Mouse (Mus musculus) liver, embryonic 11.5 days (tissue): ENCODE data around the gene Doc2g. TPM values are rescaled to one million over a fixed set of nuclear protein-coding genes. Genes with fewer than 3 reads are reported as not detected.
"Not testable (repeated sequence)": the region's sequence is repeated elsewhere in the genome, so short reads cannot be mapped to it uniquely, and the experiment has no call there.

Source experiments
- ATAC-seq: fragments of 200-750 bp; cut with Nextera tagmentation; replicated peaks from 2 replicates; pipeline ENCODE4 v1.8.0; 2017; ENCODE audit warnings: moderate number of reproducible peaks, mild to moderate bottlenecking, moderate TSS enrichment, moderate library complexity; ENCODE audit not compliant: low FRiP score
- DNase-seq: peaks from one replicate; pipeline ENCODE4 v3.0.0-alpha.2; 2017; ENCODE audit warnings: low spot score
- H3K27ac ChIP-seq: fragments of 300-500 bp; sonication (generic); 2 replicates; pipeline ENCODE4 v1.5.1; 2014; ENCODE audit warnings: mild to moderate bottlenecking, low read depth, low read length, control low read depth
- H3K27me3 ChIP-seq: fragments of 300-500 bp; sonication (generic); replicated peaks from 2 replicates; pipeline ENCODE4 v1.6.1; 2014; ENCODE audit warnings: low read length, mixed read lengths; ENCODE audit not compliant: control insufficient read depth, insufficient read depth
- H3K36me3 ChIP-seq: fragments of 300-500 bp; sonication (generic); 2 replicates; pipeline ENCODE4 v1.6.1; 2014; ENCODE audit warnings: mild to moderate bottlenecking, low read length, moderate library complexity, mixed read lengths; ENCODE audit not compliant: control insufficient read depth, insufficient read depth
- H3K4me1 ChIP-seq: fragments of 300-500 bp; sonication (generic); replicated peaks from 2 replicates; pipeline ENCODE4 v1.6.1; 2014; ENCODE audit warnings: low read length, mixed read lengths; ENCODE audit not compliant: control insufficient read depth, insufficient read depth
- H3K4me2 ChIP-seq: fragments of 300-500 bp; sonication (generic); 2 replicates; pipeline ENCODE4 v1.6.1; 2014; ENCODE audit warnings: mild to moderate bottlenecking, control low read depth, moderate library complexity
- H3K4me3 ChIP-seq: fragments of 300-500 bp; sonication (generic); 2 replicates; pipeline ENCODE4 v1.5.1; 2014; ENCODE audit warnings: low read depth, low read length, control low read depth
- H3K9ac ChIP-seq: fragments of 300-500 bp; sonication (generic); 2 replicates; pipeline ENCODE4 v1.6.1; 2014; ENCODE audit warnings: low read depth, low read length, control low read depth
- H3K9me3 ChIP-seq: fragments of 300-500 bp; sonication (generic); 2 replicates; pipeline ENCODE4 v1.6.1; 2016; ENCODE audit warnings: low read length, inconsistent platforms, mixed read lengths; ENCODE audit not compliant: control insufficient read depth
- WGBS: fragments of 180-500 bp; shearing (Covaris S2); extraction: QIAGEN DNeasy Blood & Tissue Kit; methylation state at CpG from one replicate; pipeline ENCODE4 v1.1.7; 2014; 5-methylcytosine and 5-hydroxymethylcytosine counted together
- polyA plus RNA-seq: library from polyadenylated mRNA; unstranded; fragments of >200 nt; fragmentation: Nextera tagmentation; extraction: Ambion mirVana; gene quantifications from 2 replicates; pipeline ENCODE4 v1.2.1, GENCODE M21; 2014

The Doc2g gene
- 2.8 and 4.1 TPM in 2 replicates for polyA plus RNA-seq

GRCm38 (mm10) chr19:4003112-4003511, at the start of gene Doc2g:
Gene Doc2g, plus strand, starts transcription at chr19:4003313.
- H3K4me1 ChIP-seq: peaks cover 13% of the 10 kb centered on the region
- no peaks in the 10 kb centered on the region; the same call in 1 of the 2 replicates for H3K27me3 ChIP-seq
- WGBS: 61% methylated on average over 1 of the region's 1 CpGs
- DNase-seq (no peak), ATAC-seq (no peak)
- no peaks in the 10 kb centered on the region for H3K9me3 ChIP-seq
- no peak within 1 kb of the TSS for H3K4me3 ChIP-seq
- H3K4me2 ChIP-seq: no peak within 1 kb of the TSS
- peaks cover 23% of the 10 kb centered on the region for H3K36me3 ChIP-seq
- no peak within 1 kb of the TSS for H3K27ac ChIP-seq
- H3K9ac ChIP-seq: no peak within 1 kb of the TSS; the same call in 1 of the 2 replicates

- DNase-seq (no peak), ATAC-seq (no peak)
- Histone ChIP-seq H3K4me3 (no peak overlapping the region), H3K36me3 (no peaks in the 10 kb centered on the region), H3K9ac (no peak overlapping the region), H3K9me3 (no peaks in the 10 kb centered on the region), H3K27me3 (no peaks in the 10 kb centered on the region), H3K4me1 (no peaks in the 10 kb centered on the region), H3K27ac (no peak overlapping the region), H3K4me2 (no peak overlapping the region)
- 61% methylated on average over 3 of the region's 3 CpGs for WGBS
Measured at GRCm38 (mm10) chr19:3955033-3955432, 48.1 kb upstream of the Doc2g start.

GRCm38 (mm10) chr19:3955804-3956203, 47.3 kb upstream of the Doc2g start:
- Histone ChIP-seq H3K36me3 (no peaks in the 10 kb centered on the region), H3K4me1 (no peaks in the 10 kb centered on the region), H3K4me2 (no peak overlapping the region), H3K27ac (no peak overlapping the region), H3K9ac (no peak overlapping the region), H3K27me3 (no peaks in the 10 kb centered on the region), H3K4me3 (no peak overlapping the region), H3K9me3 (no peaks in the 10 kb centered on the region)
- WGBS: 40% methylated on average over 4 of the region's 4 CpGs
- ATAC-seq: no peak
- no peak for DNase-seq

- H3K27me3 ChIP-seq, ATAC-seq, H3K4me1 ChIP-seq, H3K9ac ChIP-seq, H3K4me3 ChIP-seq, H3K4me2 ChIP-seq, H3K27ac ChIP-seq, DNase-seq, H3K9me3 ChIP-seq, H3K36me3 ChIP-seq: not testable (repeated sequence)
- WGBS: 72% methylated on average over 5 of the region's 5 CpGs
Measured at GRCm38 (mm10) chr19:3957296-3958036, 45.6 kb upstream of the Doc2g start.

GRCm38 (mm10) chr19:3958470-3958869, 44.6 kb upstream of the Doc2g start, which contains the start of gene Aldh3b3:
Gene Aldh3b3, plus strand, starts transcription at chr19:3958645.
- no peak within 1 kb of the TSS for H3K27ac ChIP-seq
- no peaks in the 10 kb centered on the region for H3K9me3 ChIP-seq
- no peak within 1 kb of the TSS for H3K9ac ChIP-seq
- no peaks in the 10 kb centered on the region for H3K27me3 ChIP-seq
- no peak within 1 kb of the TSS for H3K4me2 ChIP-seq
- no peaks in the 10 kb centered on the region for H3K4me1 ChIP-seq
- WGBS: 76% methylated on average over 4 of the region's 4 CpGs
- DNase-seq (no peak), ATAC-seq (no peak)
- no peak within 1 kb of the TSS for H3K4me3 ChIP-seq
- no peaks in the 10 kb centered on the region for H3K36me3 ChIP-seq

GRCm38 (mm10) chr19:3959030-3959429, 44.1 kb upstream of the Doc2g start:
- Histone ChIP-seq H3K4me3 (no peak overlapping the region), H3K4me2 (no peak overlapping the region), H3K27ac (no peak overlapping the region), H3K27me3 (no peaks in the 10 kb centered on the region), H3K36me3 (no peaks in the 10 kb centered on the region), H3K4me1 (no peaks in the 10 kb centered on the region), H3K9me3 (no peaks in the 10 kb centered on the region), H3K9ac (no peak overlapping the region)
- ATAC-seq: no peak
- no peak for DNase-seq

- Histone ChIP-seq H3K4me1 (no peaks in the 10 kb centered on the region), H3K4me3 (no peak overlapping the region), H3K27ac (no peak overlapping the region), H3K4me2 (no peak overlapping the region), H3K27me3 (no peaks in the 10 kb centered on the region), H3K9me3 (no peaks in the 10 kb centered on the region), H3K9ac (no peak overlapping the region), H3K36me3 (no peaks in the 10 kb centered on the region)
- DNase-seq (no peak), ATAC-seq (no peak)
- 76% methylated on average over 5 of the region's 5 CpGs for WGBS
Measured at GRCm38 (mm10) chr19:3960211-3960610, 42.9 kb upstream of the Doc2g start.

GRCm38 (mm10) chr19:3961805-3962204, 41.3 kb upstream of the Doc2g start:
- H3K4me3 ChIP-seq, ATAC-seq, H3K9me3 ChIP-seq, H3K27ac ChIP-seq, H3K36me3 ChIP-seq, H3K27me3 ChIP-seq, H3K4me2 ChIP-seq, H3K9ac ChIP-seq, DNase-seq, H3K4me1 ChIP-seq: not testable (repeated sequence)
- 86% methylated on average over 6 of the region's 6 CpGs for WGBS

- 18% methylated on average over 2 of the region's 2 CpGs for WGBS
- peaks cover 3% of the 10 kb centered on the region for H3K4me1 ChIP-seq
- no peak overlapping the region for H3K9ac ChIP-seq
- no peaks in the 10 kb centered on the region for H3K27me3 ChIP-seq
- H3K4me2 ChIP-seq: no peak overlapping the region
- no peaks in the 10 kb centered on the region for H3K9me3 ChIP-seq
- ATAC-seq (no peak), DNase-seq (no peak)
- no peaks in the 10 kb centered on the region for H3K36me3 ChIP-seq
- no peak overlapping the region for H3K27ac ChIP-seq
- H3K4me3 ChIP-seq: no peak overlapping the region
Measured at GRCm38 (mm10) chr19:3962469-3962868, 40.6 kb upstream of the Doc2g start.
